Mouse (Mus musculus): ENCODE measurements around the gene Grik3. TPM values are rescaled to one million over a fixed set of nuclear protein-coding genes. Genes with fewer than 3 reads are reported as not detected.

Grik3 gene
- polyA plus RNA-seq, 1 experiment from 2014 or later = 0.62 TPM

GRCm38 (mm10) chr4:125534449-125534848 lies 43.9 kb downstream of the Grik3 start:
- H3K36me3 ChIP-seq = no peaks in the 10 kb centered on the region
- H3K4me3 ChIP-seq = no peak overlapping the region
- H3K9me3 ChIP-seq = no peaks in the 10 kb centered on the region
- no peak overlapping the region for H3K9ac ChIP-seq
- no peak overlapping the region for H3K4me2 ChIP-seq
- ATAC-seq (ENCODE audit: insufficient number of reproducible peaks, insufficient read depth, low FRiP score, low TSS enrichment, low read depth) = no peak
- peaks cover 47% of the 10 kb centered on the region for H3K27me3 ChIP-seq
- H3K4me1 ChIP-seq = no peaks in the 10 kb centered on the region
- H3K27ac ChIP-seq = no peak overlapping the region
- 6% methylated on average over 8 of the region's 8 CpGs for WGBS

GRCm38 (mm10) chr4:125534991-125535401 lies 44.5 kb downstream of the Grik3 start:
- Histone ChIP-seq H3K4me1 (no peaks in the 10 kb centered on the region), H3K27me3 (peaks cover 47% of the 10 kb centered on the region), H3K9ac (no peak overlapping the region), H3K4me3 (no peak overlapping the region), H3K36me3 (no peaks in the 10 kb centered on the region), H3K27ac (no peak overlapping the region), H3K9me3 (no peaks in the 10 kb centered on the region), H3K4me2 (no peak overlapping the region)
- ATAC-seq (ENCODE audit: insufficient number of reproducible peaks, insufficient read depth, low FRiP score, low TSS enrichment, low read depth) = no peak
- WGBS = 11% methylated on average over 11 of the region's 11 CpGs

GRCm38 (mm10) chr4:125535465-125535864 lies 45.0 kb downstream of the Grik3 start:
- H3K27me3 ChIP-seq = peaks cover 47% of the 10 kb centered on the region
- no peaks in the 10 kb centered on the region for H3K9me3 ChIP-seq

GRCm38 (mm10) chr4:125535977-125536376 lies 45.5 kb downstream of the Grik3 start:
- ATAC-seq (ENCODE audit: insufficient number of reproducible peaks, insufficient read depth, low FRiP score, low TSS enrichment, low read depth) = no peak
- Histone ChIP-seq H3K27ac (no peak overlapping the region), H3K27me3 (peaks cover 47% of the 10 kb centered on the region), H3K4me3 (no peak overlapping the region), H3K4me1 (no peaks in the 10 kb centered on the region), H3K36me3 (no peaks in the 10 kb centered on the region), H3K4me2 (no peak overlapping the region), H3K9ac (no peak overlapping the region), H3K9me3 (no peaks in the 10 kb centered on the region)
- WGBS = 47% methylated on average over 4 of the region's 4 CpGs

More at GRCm38 (mm10) chr4:125535465-125535864, 45.0 kb downstream of the Grik3 start:
- Histone ChIP-seq H3K4me3 (no peak overlapping the region), H3K36me3 (no peaks in the 10 kb centered on the region), H3K4me2 (no peak overlapping the region), H3K27ac (no peak overlapping the region), H3K4me1 (no peaks in the 10 kb centered on the region), H3K9ac (no peak overlapping the region)
- no peak for ATAC-seq (ENCODE audit: insufficient number of reproducible peaks, insufficient read depth, low FRiP score, low TSS enrichment, low read depth)
- 22% methylated on average over 7 of the region's 7 CpGs for WGBS

GRCm38 (mm10) chr4:125538301-125538965 lies 47.9 kb downstream of the Grik3 start:
- Histone ChIP-seq H3K36me3 (no peaks in the 10 kb centered on the region), H3K4me2 (no peak overlapping the region), H3K4me1 (no peaks in the 10 kb centered on the region), H3K27me3 (peaks cover 32% of the 10 kb centered on the region), H3K9me3 (no peaks in the 10 kb centered on the region), H3K9ac (no peak overlapping the region), H3K27ac (no peak overlapping the region), H3K4me3 (no peak overlapping the region)
- WGBS = 31% methylated on average over 3 of the region's 3 CpGs
- no peak for ATAC-seq (ENCODE audit: insufficient number of reproducible peaks, insufficient read depth, low FRiP score, low TSS enrichment, low read depth)

GRCm38 (mm10) chr4:125539617-125540016 lies 49.1 kb downstream of the Grik3 start:
- H3K4me2 ChIP-seq = no peak overlapping the region
- WGBS = 87% methylated on average over 9 of the region's 9 CpGs
- no peaks in the 10 kb centered on the region for H3K9me3 ChIP-seq

GRCm38 (mm10) chr4:125543171-125543570 lies 52.7 kb downstream of the Grik3 start:
- no peak for ATAC-seq (ENCODE audit: insufficient number of reproducible peaks, insufficient read depth, low FRiP score, low TSS enrichment, low read depth)
- Histone ChIP-seq H3K4me1 (0 out of 2 replicates have a peak, but pooled peaks cover 7% of the 10 kb centered on the region), H3K4me2 (no peak overlapping the region), H3K27me3 (peaks cover 16% of the 10 kb centered on the region), H3K27ac (no peak overlapping the region), H3K36me3 (no peaks in the 10 kb centered on the region), H3K9me3 (no peaks in the 10 kb centered on the region), H3K4me3 (no peak overlapping the region), H3K9ac (no peak overlapping the region)
- WGBS = 86% methylated on average over 5 of the region's 5 CpGs

More at GRCm38 (mm10) chr4:125539617-125540016, 49.1 kb downstream of the Grik3 start:
- peaks cover 21% of the 10 kb centered on the region for H3K27me3 ChIP-seq
- no peaks in the 10 kb centered on the region for H3K4me1 ChIP-seq
- ATAC-seq (ENCODE audit: insufficient number of reproducible peaks, insufficient read depth, low FRiP score, low TSS enrichment, low read depth) = no peak
- H3K27ac ChIP-seq = no peak overlapping the region
- no peak overlapping the region for H3K9ac ChIP-seq
- H3K36me3 ChIP-seq = no peaks in the 10 kb centered on the region
- no peak overlapping the region for H3K4me3 ChIP-seq

GRCm38 (mm10) chr4:125544947-125545767 lies 54.7 kb downstream of the Grik3 start:
- no peak overlapping the region for H3K4me2 ChIP-seq
- no peak overlapping the region for H3K4me3 ChIP-seq
- 0 out of 2 replicates have a peak, but pooled peaks cover 7% of the 10 kb centered on the region for H3K4me1 ChIP-seq
- H3K36me3 ChIP-seq = no peaks in the 10 kb centered on the region
- ATAC-seq (ENCODE audit: insufficient number of reproducible peaks, insufficient read depth, low FRiP score, low TSS enrichment, low read depth) = no peak
- no peak overlapping the region for H3K27ac ChIP-seq
- H3K9ac ChIP-seq = no peak overlapping the region
- peaks cover 16% of the 10 kb centered on the region for H3K27me3 ChIP-seq
- no peaks in the 10 kb centered on the region for H3K9me3 ChIP-seq
- WGBS = 39% methylated on average over 18 of the region's 18 CpGs

GRCm38 (mm10) chr4:125545768-125546220 lies 55.3 kb downstream of the Grik3 start:
- Histone ChIP-seq H3K27ac (no peak overlapping the region), H3K9me3 (no peaks in the 10 kb centered on the region), H3K36me3 (no peaks in the 10 kb centered on the region), H3K4me2 (no peak overlapping the region), H3K4me3 (no peak overlapping the region), H3K27me3 (peaks cover 16% of the 10 kb centered on the region), H3K4me1 (0 out of 2 replicates have a peak, but pooled peaks cover 7% of the 10 kb centered on the region), H3K9ac (no peak overlapping the region)
- WGBS = 49% methylated on average over 7 of the region's 7 CpGs
- ATAC-seq (ENCODE audit: insufficient number of reproducible peaks, insufficient read depth, low FRiP score, low TSS enrichment, low read depth) = no peak

- Histone ChIP-seq H3K27me3 (peaks cover 16% of the 10 kb centered on the region), H3K4me1 (0 out of 2 replicates have a peak, but pooled peaks cover 7% of the 10 kb centered on the region), H3K9ac (no peak overlapping the region), H3K27ac (no peak overlapping the region), H3K9me3 (no peaks in the 10 kb centered on the region), H3K4me2 (no peak overlapping the region), H3K4me3 (no peak overlapping the region), H3K36me3 (no peaks in the 10 kb centered on the region)
- 57% methylated on average over 5 of the region's 5 CpGs for WGBS
- no peak for ATAC-seq (ENCODE audit: insufficient number of reproducible peaks, insufficient read depth, low FRiP score, low TSS enrichment, low read depth)
These were observed 57.7 kb downstream of the Grik3 start for GRCm38 (mm10) chr4:125548190-125548589.

- 90% methylated on average over 9 of the region's 9 CpGs for WGBS
- Histone ChIP-seq H3K27ac (no peak overlapping the region), H3K4me3 (no peak overlapping the region), H3K9me3 (no peaks in the 10 kb centered on the region), H3K9ac (no peak overlapping the region), H3K4me2 (no peak overlapping the region), H3K4me1 (no peaks in the 10 kb centered on the region), H3K36me3 (no peaks in the 10 kb centered on the region), H3K27me3 (no peaks in the 10 kb centered on the region)
- ATAC-seq (ENCODE audit: insufficient number of reproducible peaks, insufficient read depth, low FRiP score, low TSS enrichment, low read depth) = no peak
These were observed 63.3 kb downstream of the Grik3 start for GRCm38 (mm10) chr4:125553754-125554153.

Measured in embryonic facial prominence, embryonic 13.5 days (tissue).